Mouse (Mus musculus): ENCODE measurements around the gene Egfr. TPM values are rescaled to one million over a fixed set of nuclear protein-coding genes. Genes with fewer than 3 reads are reported as not detected.
A peak's percentile ranks its signal among the peaks of the same experiment; 100 is the strongest.

Gene Egfr
- polyA plus RNA-seq, 1 experiment: 97.8 TPM

GRCm38 (mm10) chr11:16821668-16822254 lies 69.8 kb downstream of the Egfr start:
- Histone ChIP-seq H3K27ac (ENCODE audit: insufficient read depth, low read length) (no peak overlapping the region), H3K4me3 (ENCODE audit: insufficient read depth, low read length) (no peak overlapping the region), H3K4me1 (ENCODE audit: control insufficient read depth, insufficient read depth, low read length) (peaks cover 16% of the 10 kb centered on the region; the same call in 1 of the 2 replicates)
- no peak for TF ChIP-seq CTCF (IDR thresholded peaks at IDR 0.05; ENCODE audit: borderline replicate concordance, insufficient read depth, low read length)
- TF ChIP-seq POLR2A (IDR thresholded peaks at IDR 0.05; ENCODE audit: low read depth, low read length): no peak

- H3K4me1 ChIP-seq (ENCODE audit: control insufficient read depth, insufficient read depth, low read length): peaks cover 8% of the 10 kb centered on the region; the same call in 1 of the 2 replicates
- H3K27ac ChIP-seq (ENCODE audit: insufficient read depth, low read length): no peak overlapping the region
- H3K4me3 ChIP-seq (ENCODE audit: insufficient read depth, low read length): no peak overlapping the region
- no peak for TF ChIP-seq CTCF (IDR thresholded peaks at IDR 0.05; ENCODE audit: borderline replicate concordance, insufficient read depth, low read length)
- no peak for TF ChIP-seq POLR2A (IDR thresholded peaks at IDR 0.05; ENCODE audit: low read depth, low read length)
Observed at GRCm38 (mm10) chr11:16823830-16824545, 72.0 kb downstream of the Egfr start.

GRCm38 (mm10) chr11:16829468-16829867 lies 77.5 kb downstream of the Egfr start:
- Histone ChIP-seq H3K27ac (ENCODE audit: insufficient read depth, low read length) (peak overlapping the region; percentile 85), H3K4me1 (ENCODE audit: control insufficient read depth, insufficient read depth, low read length) (peaks cover 25% of the 10 kb centered on the region), H3K4me3 (ENCODE audit: insufficient read depth, low read length) (no peak overlapping the region)
- TF ChIP-seq POLR2A (IDR thresholded peaks at IDR 0.05; ENCODE audit: low read depth, low read length): no peak
- TF ChIP-seq CTCF (IDR thresholded peaks at IDR 0.05; ENCODE audit: borderline replicate concordance, insufficient read depth, low read length): no peak

DNA sequence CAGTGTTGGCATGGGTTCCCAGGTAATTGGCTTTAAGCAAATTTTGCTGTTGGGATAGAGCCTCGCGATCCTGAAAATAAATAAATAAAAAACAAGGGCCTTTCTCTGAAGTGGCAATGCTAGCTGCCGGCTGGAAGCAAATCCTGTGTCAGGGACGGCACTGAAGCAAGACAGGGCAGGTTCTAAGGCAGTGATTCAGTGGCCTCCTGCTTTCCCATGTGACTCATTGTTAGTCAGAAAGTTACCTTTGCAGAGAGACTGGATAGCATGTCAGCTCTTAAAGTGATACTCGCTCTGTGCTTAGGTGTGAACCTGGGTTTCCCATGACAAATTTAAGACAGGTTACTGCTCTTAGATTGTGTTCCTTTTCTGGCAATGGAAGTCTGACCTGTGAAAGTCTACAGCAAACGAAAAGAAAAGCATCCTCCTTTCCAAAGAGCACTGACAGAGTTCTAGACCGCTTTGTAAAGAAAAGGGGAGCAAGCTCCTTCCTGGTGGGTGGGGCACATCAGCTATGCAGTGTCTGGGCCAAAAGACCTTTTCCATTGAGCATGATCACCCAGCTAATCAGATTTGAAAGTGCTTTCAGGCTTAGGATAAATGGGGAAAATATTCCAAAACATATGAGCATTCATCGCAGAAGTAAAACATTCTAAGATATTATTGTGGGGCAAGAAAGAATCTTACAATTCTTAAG lies 78.7 kb downstream of the Egfr start:
- no peak for TF ChIP-seq CTCF (IDR thresholded peaks at IDR 0.05; ENCODE audit: borderline replicate concordance, insufficient read depth, low read length)
- no peak for TF ChIP-seq POLR2A (IDR thresholded peaks at IDR 0.05; ENCODE audit: low read depth, low read length)
- Histone ChIP-seq H3K4me1 (ENCODE audit: control insufficient read depth, insufficient read depth, low read length) (peaks cover 25% of the 10 kb centered on the region), H3K4me3 (ENCODE audit: insufficient read depth, low read length) (no peak overlapping the region), H3K27ac (ENCODE audit: insufficient read depth, low read length) (peak overlapping the region; percentile 85)

- TF ChIP-seq POLR2A (IDR thresholded peaks at IDR 0.05; ENCODE audit: low read depth, low read length): no peak
- TF ChIP-seq CTCF (IDR thresholded peaks at IDR 0.05; ENCODE audit: borderline replicate concordance, insufficient read depth, low read length): no peak
- H3K4me1 ChIP-seq (ENCODE audit: control insufficient read depth, insufficient read depth, low read length): peaks cover 24% of the 10 kb centered on the region
- H3K4me3 ChIP-seq (ENCODE audit: insufficient read depth, low read length): no peak overlapping the region
- peak overlapping the region; percentile 30 for H3K27ac ChIP-seq (ENCODE audit: insufficient read depth, low read length)
Observed at GRCm38 (mm10) chr11:16831974-16832464, 80.0 kb downstream of the Egfr start.

DNA sequence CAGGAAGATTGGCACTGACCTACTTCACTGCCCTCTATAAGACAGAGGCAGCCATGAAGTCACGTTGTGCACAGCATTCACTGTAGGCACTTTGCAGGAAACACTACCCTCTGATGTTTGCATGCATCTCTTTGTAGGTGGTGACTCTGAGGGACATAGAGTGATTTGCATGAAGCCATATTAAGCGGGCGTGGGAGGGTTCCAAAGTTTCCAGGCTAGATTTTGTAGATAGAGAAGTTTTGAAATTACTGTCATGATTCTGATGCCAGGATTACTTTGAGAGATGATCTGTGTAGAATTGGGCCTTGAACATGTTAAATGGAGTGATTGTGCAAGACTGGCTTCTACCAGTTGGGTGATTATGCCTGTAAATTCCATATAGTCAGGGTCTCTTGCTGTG lies 86.8 kb downstream of the Egfr start:
- no peak overlapping the region for H3K27ac ChIP-seq (ENCODE audit: insufficient read depth, low read length)
- no peak for TF ChIP-seq CTCF (IDR thresholded peaks at IDR 0.05; ENCODE audit: borderline replicate concordance, insufficient read depth, low read length)
- TF ChIP-seq POLR2A (IDR thresholded peaks at IDR 0.05; ENCODE audit: low read depth, low read length): no peak
- H3K4me1 ChIP-seq (ENCODE audit: control insufficient read depth, insufficient read depth, low read length): peaks cover 15% of the 10 kb centered on the region
- H3K4me3 ChIP-seq (ENCODE audit: insufficient read depth, low read length): no peak overlapping the region

DNA sequence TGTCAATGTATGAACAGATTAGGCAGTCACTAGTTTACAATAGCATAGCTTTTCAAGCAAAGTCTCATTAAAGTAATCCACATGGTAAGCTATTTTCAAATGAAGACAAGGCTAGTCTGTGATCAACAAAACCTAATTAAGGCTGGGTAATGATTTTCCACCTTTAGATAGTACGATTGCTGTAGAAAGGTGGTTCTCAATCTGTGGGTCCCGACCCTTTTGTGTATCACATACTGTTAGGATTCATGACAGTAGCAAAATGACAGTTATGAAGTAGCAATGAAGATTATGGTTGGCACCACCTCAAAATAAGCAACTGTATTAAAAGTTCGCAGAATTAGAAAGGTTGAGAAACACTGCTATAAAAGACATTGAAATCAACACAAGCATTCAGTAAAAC lies 90.9 kb downstream of the Egfr start:
- peaks cover 23% of the 10 kb centered on the region for H3K4me1 ChIP-seq (ENCODE audit: control insufficient read depth, insufficient read depth, low read length)
- H3K4me3 ChIP-seq (ENCODE audit: insufficient read depth, low read length): no peak overlapping the region
- TF ChIP-seq POLR2A (IDR thresholded peaks at IDR 0.05; ENCODE audit: low read depth, low read length) (no peak), CTCF (IDR thresholded peaks at IDR 0.05; ENCODE audit: borderline replicate concordance, insufficient read depth, low read length) (no peak)
- H3K27ac ChIP-seq (ENCODE audit: insufficient read depth, low read length): peak overlapping the region; percentile 83; the same call in 1 of the 2 replicates

- peaks cover 26% of the 10 kb centered on the region for H3K4me1 ChIP-seq (ENCODE audit: control insufficient read depth, insufficient read depth, low read length)
- H3K27ac ChIP-seq (ENCODE audit: insufficient read depth, low read length): peak overlapping the region; percentile 83
- TF ChIP-seq CTCF (IDR thresholded peaks at IDR 0.05; ENCODE audit: borderline replicate concordance, insufficient read depth, low read length) (no peak), POLR2A (IDR thresholded peaks at IDR 0.05; ENCODE audit: low read depth, low read length) (no peak)
- no peak overlapping the region for H3K4me3 ChIP-seq (ENCODE audit: insufficient read depth, low read length)
Observed at GRCm38 (mm10) chr11:16843889-16844568, 92.0 kb downstream of the Egfr start.

- peak overlapping the region; percentile 31; the same call in 1 of the 2 replicates for H3K27ac ChIP-seq (ENCODE audit: insufficient read depth, low read length)
Observed at GRCm38 (mm10) chr11:16848881-16849280, 96.9 kb downstream of the Egfr start.

More at GRCm38 (mm10) chr11:16848881-16849280, 96.9 kb downstream of the Egfr start:
- no peak for TF ChIP-seq POLR2A (IDR thresholded peaks at IDR 0.05; ENCODE audit: low read depth, low read length)
- no peak for TF ChIP-seq CTCF (IDR thresholded peaks at IDR 0.05; ENCODE audit: borderline replicate concordance, insufficient read depth, low read length)
- peaks cover 26% of the 10 kb centered on the region for H3K4me1 ChIP-seq (ENCODE audit: control insufficient read depth, insufficient read depth, low read length)
- no peak overlapping the region for H3K4me3 ChIP-seq (ENCODE audit: insufficient read depth, low read length)
